In the genomic region with DNA sequence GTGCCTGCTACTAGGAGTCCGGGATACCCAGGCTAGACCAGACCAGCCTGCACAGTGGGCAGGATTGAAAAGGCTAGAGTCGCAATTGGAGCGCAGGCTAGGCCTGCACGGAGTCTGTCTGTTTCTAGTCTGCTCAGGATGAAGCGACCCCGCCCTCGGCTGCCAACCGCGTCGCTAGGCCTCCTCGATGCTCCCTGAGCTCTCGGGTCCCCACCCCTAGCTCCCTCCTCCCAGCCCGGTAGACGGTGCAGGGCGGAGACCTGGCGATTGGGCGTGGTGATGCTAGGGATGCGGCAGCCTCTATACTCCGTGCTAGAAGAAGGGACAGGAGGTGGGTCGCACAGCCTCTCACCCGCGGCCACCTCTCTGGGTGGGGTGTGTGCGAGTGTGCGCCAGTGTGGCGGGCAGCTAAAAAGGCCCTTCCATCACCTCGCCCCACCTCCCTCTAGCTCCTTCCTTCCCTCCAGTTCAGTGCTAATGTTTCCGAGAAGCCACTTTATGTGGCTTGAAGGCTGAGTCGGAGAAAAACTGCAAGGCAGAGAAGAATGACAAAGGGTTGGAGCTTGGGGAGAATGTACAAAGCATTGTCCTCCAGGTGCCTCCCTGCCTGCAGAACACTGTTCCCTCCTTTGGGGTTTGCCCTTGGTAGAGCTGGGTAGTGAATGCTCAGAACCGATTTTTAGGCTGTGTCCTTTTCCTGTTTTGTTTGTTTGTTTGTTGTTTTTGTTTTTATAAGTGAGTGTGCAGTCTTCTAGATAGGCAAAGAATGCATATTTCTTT, we compare ENCODE assay signal across 9 mouse cellular contexts. TPM values are rescaled to one million over a fixed set of nuclear protein-coding genes. Genes with fewer than 3 reads are reported as not detected.
A peak's percentile ranks its signal among the peaks of the same experiment; 100 is the strongest.
DNase-seq lines count a peak whose midpoint lies in the region; ATAC-seq and TF ChIP-seq lines count a peak whose summit lies in the region.
"Had no signal": no experiment of that assay in that cellular context is flagged by ENCODE, and none has a peak within 500 bp of the region (broad histone marks: within the 10 kb centered on the region; RNA-seq: fewer than 3 reads in every experiment).

TSS of gene Scn9a (minus strand) at position 383 of the 780 bp plus-strand sequence.

- peak within 1 kb of the TSS; percentile 15; the same call in 1 of the 2 replicates for H3K4me3 ChIP-seq in gastrocnemius, adult 2 months
- H3K4me3 ChIP-seq in ES-E14 (ENCODE audit: insufficient read depth in 1 of 2, low read depth in 1 of 2, low read length in 2 of 2, poor library complexity in 1 of 2, severe bottlenecking in 1 of 2), result peak within 1 kb of the TSS; percentile 47 to 57
- H3K4me3 ChIP-seq in embryonic facial prominence, embryonic 11.5 days (ENCODE audit: low read depth, low read length), result peak within 1 kb of the TSS; percentile 28
- H3K4me3 ChIP-seq in intestine, embryonic 14.5 days (ENCODE audit: low read depth, low read length), result peak within 1 kb of the TSS; percentile 27
- peak within 1 kb of the TSS; percentile 18 for H3K4me3 ChIP-seq in stomach, embryonic 15.5 days (replicated peaks)

- no peak within 1 kb of the TSS for H3K27ac ChIP-seq in gastrocnemius, adult 2 months
- no peak within 1 kb of the TSS for H3K27ac ChIP-seq in ES-E14 (ENCODE audit: insufficient read depth, low read depth, low read length, poor library complexity, severe bottlenecking)
- no peak within 1 kb of the TSS for H3K27ac ChIP-seq in embryonic facial prominence, embryonic 11.5 days (replicated peaks; ENCODE audit: low read depth, low read length)
- H3K27ac ChIP-seq in intestine, embryonic 14.5 days (ENCODE audit: low read depth), result no peak within 1 kb of the TSS
- H3K27ac ChIP-seq in stomach, embryonic 15.5 days, result no peak within 1 kb of the TSS

- no peaks in the 10 kb centered on the region for H3K9me3 ChIP-seq in ES-E14 (ENCODE audit: control insufficient read depth, insufficient read depth, low read depth, low read length)
- no peaks in the 10 kb centered on the region for H3K9me3 ChIP-seq in embryonic facial prominence, embryonic 11.5 days (replicated peaks; ENCODE audit: control insufficient read depth, low read length)
- H3K9me3 ChIP-seq in intestine, embryonic 14.5 days (ENCODE audit: control insufficient read depth, low read length), result no peaks in the 10 kb centered on the region
- H3K9me3 ChIP-seq in stomach, embryonic 15.5 days, result no peaks in the 10 kb centered on the region

- in situ Hi-C loops in ES-E14 (cut with MboI; ENCODE audit: low sequenced_read_pairs in 2 of 2, unreplicated experiment in 2 of 2), result no loop called here

- DNase-seq in gastrocnemius, adult 2 months, result no peak
- no peak for DNase-seq in gastrocnemius, adult 18-20 months (ENCODE audit: low spot score)
- peak; percentile 62 for DNase-seq in ES-E14 (ENCODE audit: low read depth, low spot score)
- DNase-seq in embryonic facial prominence, embryonic 11.5 days (ENCODE audit: low spot score), result peak; percentile 44
- DNase-seq in intestine, embryonic 14.5 days (ENCODE audit: low spot score), result peak; percentile 58
- peak; percentile 51 for DNase-seq in mesoderm, embryonic 11.5 days (ENCODE audit: low read depth, low spot score)
- no peak for DNase-seq in ovary, postnatal 10 days (ENCODE audit: low spot score)

- 0 out of 4 replicates have a peak, but pooled peaks cover 1 to 2% of the 10 kb centered on the region in 2 experiments for H3K4me1 ChIP-seq in ES-E14 (ENCODE audit: control insufficient read depth in 2 of 2, insufficient read depth in 2 of 2, low read length in 2 of 2, poor library complexity in 1 of 2)
- no peaks in the 10 kb centered on the region for H3K4me1 ChIP-seq in embryonic facial prominence, embryonic 11.5 days (ENCODE audit: control insufficient read depth, insufficient read depth, low read length)
- no peaks in the 10 kb centered on the region for H3K4me1 ChIP-seq in intestine, embryonic 14.5 days (replicated peaks; ENCODE audit: control insufficient read depth, insufficient read depth, low read length)
- H3K4me1 ChIP-seq in stomach, embryonic 15.5 days, result peaks cover 3% of the 10 kb centered on the region; the same call in 1 of the 2 replicates

- peak; percentile 90 for ATAC-seq in embryonic facial prominence, embryonic 11.5 days (replicated peaks; ENCODE audit: insufficient number of reproducible peaks, low FRiP score, low TSS enrichment, low read depth)
- ATAC-seq in intestine, embryonic 14.5 days (replicated peaks; ENCODE audit: low FRiP score, low TSS enrichment, low read depth), result peak; percentile 78
- ATAC-seq in stomach, embryonic 15.5 days (ENCODE audit: insufficient read depth, low FRiP score, low read depth), result peak; percentile 58; the same call in 1 of the 2 replicates

- WGBS in embryonic facial prominence, embryonic 11.5 days, result 2% methylated on average over 29 of the region's 29 CpGs
- whole genome bisulfite sequencing in intestine, embryonic 14.5 days, result 2% methylated on average over 29 of the region's 29 CpGs
- 2% methylated on average over 29 of the region's 29 CpGs for WGBS in stomach, embryonic 15.5 days

- no peaks in the 10 kb centered on the region for H3K36me3 ChIP-seq in ES-E14 (ENCODE audit: control insufficient read depth, insufficient read depth, low read length, poor library complexity, severe bottlenecking)
- no peaks in the 10 kb centered on the region for H3K36me3 ChIP-seq in embryonic facial prominence, embryonic 11.5 days (replicated peaks; ENCODE audit: control insufficient read depth, insufficient read depth, low read depth, low read length)
- no peaks in the 10 kb centered on the region for H3K36me3 ChIP-seq in intestine, embryonic 14.5 days (ENCODE audit: control insufficient read depth, insufficient read depth, low read length)
- H3K36me3 ChIP-seq in stomach, embryonic 15.5 days, result no peaks in the 10 kb centered on the region

- no peaks in the 10 kb centered on the region for H3K27me3 ChIP-seq in embryonic facial prominence, embryonic 11.5 days (ENCODE audit: control insufficient read depth, insufficient read depth, low read length)
- peaks cover 16% of the 10 kb centered on the region for H3K27me3 ChIP-seq in intestine, embryonic 14.5 days (replicated peaks; ENCODE audit: control insufficient read depth, insufficient read depth, low read length)
- H3K27me3 ChIP-seq in stomach, embryonic 15.5 days (replicated peaks), result peaks cover 10% of the 10 kb centered on the region

- intact Hi-C loops in gastrocnemius, adult 2 months (cut with DNase I), result no loop called here

- no peak for TF ChIP-seq CTCF in gastrocnemius, adult 2 months (IDR thresholded peaks at IDR 0.05)

- no peak within 1 kb of the TSS for H3K9ac ChIP-seq in ES-E14 (ENCODE audit: insufficient read depth, low read depth, low read length, poor library complexity, severe bottlenecking)
- no peak within 1 kb of the TSS for H3K9ac ChIP-seq in embryonic facial prominence, embryonic 11.5 days (replicated peaks; ENCODE audit: low read length)
- H3K9ac ChIP-seq in intestine, embryonic 14.5 days (ENCODE audit: low read length), result no peak within 1 kb of the TSS
- H3K9ac ChIP-seq in stomach, embryonic 15.5 days, result no peak within 1 kb of the TSS

- H3K4me2 ChIP-seq in embryonic facial prominence, embryonic 11.5 days (ENCODE audit: low read depth, low read length), result peak within 1 kb of the TSS; percentile 40
- peak within 1 kb of the TSS; percentile 41 for H3K4me2 ChIP-seq in intestine, embryonic 14.5 days (ENCODE audit: low read length)
- H3K4me2 ChIP-seq in stomach, embryonic 15.5 days, result peak within 1 kb of the TSS; percentile 52

TF ChIP-seq in ES-E14, 5 proteins besides CTCF, POLR2A, EP300 and RAD21:
- TF ChIP-seq ZC3H11A (IDR thresholded peaks at IDR 0.05; ENCODE audit: borderline replicate concordance, low read depth, low read length), result no peak
- no peak for TF ChIP-seq HCFC1 (IDR thresholded peaks at IDR 0.05; ENCODE audit: borderline replicate concordance, insufficient read depth, low read length)
- TF ChIP-seq CHD2 (IDR thresholded peaks at IDR 0.05; ENCODE audit: low read depth, low read length), result no peak
- no peak; the same call in 1 of the 2 replicates for TF ChIP-seq ZNF384 (IDR thresholded peaks at IDR 0.05; ENCODE audit: low read depth, low read length)
- no peak; the same call in 1 of the 2 replicates for TF ChIP-seq MAFK (IDR thresholded peaks at IDR 0.05; ENCODE audit: insufficient read depth, low read depth, low read length)

RNA-seq across cellular contexts. Expression of gene Scn9a, which starts in this region (rescaled TPM):
- under 1 TPM in 1 of 2 experiments, not detected in 1; 0.03 TPM for total RNA-seq in gastrocnemius, adult 2 months (2021)
- not detected for total RNA-seq in gastrocnemius, adult 18-20 months (2021)
- total RNA-seq in ES-E14 (2012; rRNA removed), result 0.80 and 1.2 TPM in 2 replicates
- polyA plus RNA-seq in embryonic facial prominence, embryonic 11.5 days (2014; fragmentation: Nextera tagmentation; extraction: Ambion mirVana), result 3.5 and 4.7 TPM in 2 replicates
- 1.2 and 1.4 TPM in 2 replicates for polyA plus RNA-seq in intestine, embryonic 14.5 days (2014; fragmentation: Nextera tagmentation; extraction: Ambion mirVana)
- polyA plus RNA-seq in stomach, embryonic 15.5 days (2015; fragmentation: Nextera tagmentation; extraction: Ambion mirVana), result 1.0 and 1.1 TPM in 2 replicates
- polyA plus RNA-seq: small intestine, adult 2 months had no signal

Comparison
In these comparisons a context has a peak if more than half of its experiments do, and no peak if none do; other contexts are left out.
1. DNase-seq: peak in ES-E14 (single experiment), embryonic facial prominence, embryonic 11.5 days (single experiment), intestine, embryonic 14.5 days (single experiment) and mesoderm, embryonic 11.5 days (single experiment); none in gastrocnemius, adult 2 months (single experiment), gastrocnemius, adult 18-20 months (single experiment) and ovary, postnatal 10 days (single experiment).
2. Peak in every context shown above with its lines, with median percentiles within 50 percentile points of each other: H3K4me3 ChIP-seq, ATAC-seq and H3K4me2 ChIP-seq.